Mouse (Mus musculus) limb, embryonic 14.5 days (tissue): ENCODE measurements at regions not wholly inside any gene's neighbourhood (a gene's known extent, or its start where the extent isn't known, plus 50 kb on each side); places are given as distances from the start of the nearest gene placed in this dataset.

Experiments used
- ATAC-seq: fragments of 200-750 bp; cut with Nextera tagmentation; 2 replicates; pipeline ENCODE4 v1.8.0; 2017; ENCODE audit warnings: low read depth, moderate number of reproducible peaks, moderate TSS enrichment; ENCODE audit not compliant: low FRiP score
- DNase-seq: peaks from one replicate; pipeline ENCODE4 v3.0.0-alpha.2; 2015; ENCODE audit warnings: low spot score
- H3K27ac ChIP-seq: fragments of 300-500 bp; sonication (generic); replicated peaks from 2 replicates; pipeline ENCODE4 v1.5.1; 2014; ENCODE audit warnings: low read depth, mild to moderate bottlenecking, low read length, moderate library complexity, mixed read lengths
- H3K27me3 ChIP-seq: fragments of 300-500 bp; sonication (generic); 2 replicates; pipeline ENCODE4 v1.6.1; 2014; ENCODE audit warnings: low read length, mixed read lengths; ENCODE audit not compliant: control insufficient read depth, insufficient read depth
- H3K36me3 ChIP-seq: fragments of 300-500 bp; sonication (generic); 2 replicates; pipeline ENCODE4 v1.6.1; 2014; ENCODE audit warnings: mild to moderate bottlenecking, low read length, moderate library complexity, mixed read lengths; ENCODE audit not compliant: control insufficient read depth, insufficient read depth
- H3K4me1 ChIP-seq: fragments of 300-500 bp; sonication (generic); 2 replicates; pipeline ENCODE4 v1.6.1; 2014; ENCODE audit warnings: antibody characterized with exemption, low read length, mixed read lengths; ENCODE audit not compliant: control insufficient read depth, insufficient read depth
- H3K4me2 ChIP-seq: fragments of 300-500 bp; sonication (generic); replicated peaks from 2 replicates; pipeline ENCODE4 v1.6.1; 2014; ENCODE audit warnings: low read depth, mild to moderate bottlenecking, low read length, moderate library complexity; ENCODE audit not compliant: severe bottlenecking
- H3K4me3 ChIP-seq: fragments of 300-500 bp; sonication (generic); replicated peaks from 2 replicates; pipeline ENCODE4 v1.5.1; 2014; ENCODE audit warnings: low read length
- H3K9ac ChIP-seq: fragments of 300-500 bp; sonication (generic); 2 replicates; pipeline ENCODE4 v1.6.1; 2014; ENCODE audit warnings: mild to moderate bottlenecking, low read depth, low read length, moderate library complexity; ENCODE audit not compliant: severe bottlenecking
- H3K9me3 ChIP-seq: fragments of 300-500 bp; sonication (generic); 2 replicates; pipeline ENCODE4 v1.6.1; 2016; ENCODE audit warnings: low read length; ENCODE audit not compliant: control insufficient read depth
- POLR2A ChIP-seq: fragments of 200-500 bp; IDR thresholded peaks from 2 replicates; pipeline ENCODE4 v1.8.0; 2012; ENCODE audit warnings: inconsistent platforms, mild to moderate bottlenecking, moderate library complexity, borderline replicate concordance; ENCODE audit not compliant: insufficient read depth, insufficient read length; ENCODE audit errors: extremely low read depth
- WGBS: fragments of 180-500 bp; shearing (Covaris S2); extraction: QIAGEN DNeasy Blood & Tissue Kit; methylation state at CpG from one replicate; pipeline ENCODE4 v1.1.7; 2014; 5-methylcytosine and 5-hydroxymethylcytosine counted together

- Histone ChIP-seq H3K9me3 (no peaks in the 10 kb centered on the region), H3K4me2 (no peak overlapping the region), H3K4me3 (no peak overlapping the region), H3K27ac (no peak overlapping the region), H3K27me3 (no peaks in the 10 kb centered on the region), H3K9ac (no peak overlapping the region), H3K36me3 (no peaks in the 10 kb centered on the region), H3K4me1 (no peaks in the 10 kb centered on the region)
- no peak for ATAC-seq
- 75% methylated on average over 2 of the region's 2 CpGs for WGBS
- TF ChIP-seq POLR2A = no peak
- no peak for DNase-seq
These were observed 458.7 kb upstream of the Cdh11 start for GRCm38 (mm10) chr8:103244169-103244568.

DNA sequence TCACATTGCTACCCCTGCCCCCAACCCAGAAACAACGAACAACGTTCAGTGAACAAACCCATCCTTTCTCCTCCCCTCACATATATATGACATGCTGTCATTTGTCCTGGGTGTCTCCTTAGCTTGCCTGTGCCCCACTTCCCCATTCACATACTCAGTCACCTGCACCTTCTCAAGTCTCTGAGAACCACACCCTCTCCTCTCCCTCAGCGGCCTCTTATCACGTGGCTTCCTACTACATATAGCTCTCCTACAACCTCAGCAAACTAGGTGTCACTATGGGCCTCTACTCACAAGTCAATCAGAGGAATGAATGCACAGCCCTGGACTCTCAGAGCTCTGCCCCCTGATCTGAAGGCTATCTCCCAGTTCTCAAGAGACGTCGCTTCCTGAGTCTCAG lies 459.2 kb upstream of the Cdh11 start:
- TF ChIP-seq POLR2A = no peak
- 80% methylated on average over 6 of the region's 6 CpGs for WGBS
- no peak for ATAC-seq

GRCm38 (mm10) chr8:103245864-103246263 lies 460.4 kb upstream of the Cdh11 start:
- Histone ChIP-seq H3K27me3 (no peaks in the 10 kb centered on the region), H3K9me3 (no peaks in the 10 kb centered on the region), H3K4me2 (no peak overlapping the region), H3K27ac (no peak overlapping the region), H3K4me3 (no peak overlapping the region), H3K9ac (no peak overlapping the region), H3K4me1 (no peaks in the 10 kb centered on the region), H3K36me3 (no peaks in the 10 kb centered on the region)
- DNase-seq (no peak), ATAC-seq (no peak)
- WGBS = 28% methylated on average over 9 of the region's 9 CpGs
- no peak for TF ChIP-seq POLR2A

More for the DNA sequence above, 459.2 kb upstream of the Cdh11 start:
- Histone ChIP-seq H3K4me1 (no peaks in the 10 kb centered on the region), H3K4me3 (no peak overlapping the region), H3K4me2 (no peak overlapping the region), H3K27ac (no peak overlapping the region), H3K9ac (no peak overlapping the region), H3K9me3 (no peaks in the 10 kb centered on the region), H3K36me3 (no peaks in the 10 kb centered on the region), H3K27me3 (no peaks in the 10 kb centered on the region)
- no peak for DNase-seq

- TF ChIP-seq POLR2A = no peak
- Histone ChIP-seq H3K27me3 (no peaks in the 10 kb centered on the region), H3K4me1 (no peaks in the 10 kb centered on the region), H3K36me3 (no peaks in the 10 kb centered on the region), H3K9me3 (no peaks in the 10 kb centered on the region), H3K27ac (no peak overlapping the region), H3K4me3 (no peak overlapping the region), H3K9ac (no peak overlapping the region), H3K4me2 (no peak overlapping the region)
- DNase-seq = no peak
- ATAC-seq = no peak
These were observed 475.8 kb upstream of the Cdh11 start for GRCm38 (mm10) chr8:103261236-103261635.

DNA sequence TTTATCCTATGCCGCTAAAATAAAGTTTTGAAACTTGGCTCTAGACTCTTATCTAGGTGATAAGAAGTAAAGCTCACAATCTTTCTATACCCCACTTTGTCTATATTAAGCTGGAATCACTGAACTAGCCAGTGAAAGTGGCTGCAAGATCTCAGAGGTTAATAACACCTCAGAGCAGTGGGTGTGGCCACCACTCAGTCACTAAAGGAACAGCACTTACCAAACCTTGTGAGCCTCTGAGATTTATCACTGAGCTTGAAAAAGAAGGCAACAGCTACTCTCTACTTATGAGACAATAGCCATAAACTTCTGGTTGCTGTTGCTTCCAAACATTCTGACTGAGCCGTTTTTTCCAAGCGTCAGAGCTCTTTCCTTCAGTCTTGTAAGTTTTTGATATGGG lies 484.6 kb upstream of the Cdh11 start:
- H3K4me1 ChIP-seq = peaks cover 35% of the 10 kb centered on the region
- TF ChIP-seq POLR2A = no peak
- H3K9ac ChIP-seq = no peak overlapping the region
- ATAC-seq (no peak), DNase-seq (peak; percentile 33)
- H3K4me3 ChIP-seq = no peak overlapping the region
- no peak overlapping the region for H3K4me2 ChIP-seq
- H3K27ac ChIP-seq = peak overlapping the region; percentile 79
- 59% methylated on average over 3 of the region's 3 CpGs for WGBS
- H3K27me3 ChIP-seq = no peaks in the 10 kb centered on the region
- H3K36me3 ChIP-seq = no peaks in the 10 kb centered on the region
- no peaks in the 10 kb centered on the region for H3K9me3 ChIP-seq

DNA sequence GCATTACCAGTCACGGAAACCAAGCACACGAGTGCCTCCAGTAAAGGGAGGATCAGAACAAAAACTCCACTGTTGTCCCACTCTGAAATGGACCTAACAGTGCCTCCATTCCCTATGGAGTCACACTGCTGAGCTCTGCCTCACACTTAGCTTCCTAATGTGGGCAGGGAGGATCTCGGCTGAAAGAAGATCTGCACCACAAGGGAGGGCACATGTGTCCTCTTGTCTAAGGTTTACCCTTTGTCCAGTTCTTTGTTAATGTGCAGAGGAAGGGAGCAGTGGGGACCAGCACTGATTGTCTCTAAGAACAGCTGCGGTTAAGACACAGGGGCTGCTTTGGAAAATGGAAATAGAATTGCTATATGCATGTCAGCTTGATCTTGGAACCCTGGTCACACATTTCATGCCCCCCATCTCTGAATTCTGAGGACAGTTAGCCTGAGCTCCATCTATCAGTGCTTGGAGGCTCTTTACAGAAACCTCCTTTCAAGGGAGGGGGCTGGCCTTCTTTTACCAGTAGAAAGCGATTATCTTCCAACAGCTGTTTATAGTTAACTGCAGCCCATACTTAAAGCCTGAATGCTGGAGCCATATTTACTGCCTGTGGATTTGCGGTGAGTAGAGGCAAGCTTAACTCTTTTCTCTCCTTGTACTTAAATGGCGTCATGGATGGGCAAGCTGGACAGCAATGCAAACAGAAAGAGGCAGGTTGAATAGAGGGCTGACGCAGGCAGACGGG lies 485.5 kb upstream of the Cdh11 start:
- H3K9ac ChIP-seq = no peak overlapping the region
- peaks cover 35% of the 10 kb centered on the region for H3K4me1 ChIP-seq
- no peak overlapping the region for H3K4me2 ChIP-seq
- peak; percentile 81 for ATAC-seq
- no peaks in the 10 kb centered on the region for H3K36me3 ChIP-seq
- no peaks in the 10 kb centered on the region for H3K9me3 ChIP-seq
- H3K4me3 ChIP-seq = no peak overlapping the region
- WGBS = 22% methylated on average over 9 of the region's 9 CpGs
- peak; percentile 83 for DNase-seq
- no peaks in the 10 kb centered on the region for H3K27me3 ChIP-seq
- TF ChIP-seq POLR2A = no peak
- peak overlapping the region; percentile 79 for H3K27ac ChIP-seq
